Mouse (Mus musculus): ENCODE measurements around the gene Wnt8b. TPM values are rescaled to one million over a fixed set of nuclear protein-coding genes. Genes with fewer than 3 reads are reported as not detected.
"Not testable (repeated sequence)": the region's sequence is repeated elsewhere in the genome, so short reads cannot be mapped to it uniquely, and the experiment has no call there.

The Wnt8b gene
- polyA plus RNA-seq (2012; rRNA removed), result 0.05 and 0.22 TPM in 2 replicates

DNA sequence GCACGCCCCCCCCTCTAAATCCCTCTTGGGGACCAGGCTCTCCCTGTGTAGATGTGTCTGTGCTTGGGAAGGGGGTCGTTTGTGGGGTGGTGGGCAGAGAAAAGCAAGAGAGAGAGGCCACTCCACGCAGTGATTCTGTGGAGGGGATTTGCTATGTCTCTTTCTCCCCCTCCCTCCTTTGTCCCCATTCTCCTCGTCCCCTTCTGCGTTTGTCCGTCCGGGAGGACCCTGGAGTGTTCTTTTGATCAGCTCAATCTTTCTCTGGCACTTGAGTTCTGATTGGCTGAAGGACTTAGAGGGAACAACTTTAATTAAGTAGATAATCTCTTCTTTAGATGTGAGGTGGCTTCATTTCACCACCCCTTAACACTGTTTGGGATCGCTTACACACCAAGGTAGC, at the start of gene Wnt8b:
Gene Wnt8b (plus strand): TSS at position 345 of the 400 bp plus-strand sequence.
- no peak for DNase-seq (ENCODE audit: low read depth)

DNA sequence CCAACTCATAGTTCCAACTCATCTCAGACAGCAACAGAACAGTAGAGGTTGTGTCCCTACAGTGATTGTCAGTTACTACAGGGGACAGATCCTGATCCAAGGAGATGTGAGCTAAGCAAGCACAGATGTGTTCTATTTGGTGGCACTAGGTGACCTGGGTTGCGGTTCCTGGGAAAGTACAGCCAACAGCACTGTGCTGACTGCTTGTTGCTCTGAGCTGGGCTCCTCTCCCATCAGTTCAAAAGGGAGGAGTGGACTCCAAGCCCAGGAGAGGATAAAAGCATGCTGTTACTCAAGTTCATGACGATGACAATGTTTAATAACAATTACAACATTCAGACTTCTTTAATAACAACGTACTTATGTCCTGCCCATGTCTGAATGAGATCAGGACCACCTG, 47.5 kb upstream of the Wnt8b start:
- DNase-seq (ENCODE audit: low read depth), result no peak

DNA sequence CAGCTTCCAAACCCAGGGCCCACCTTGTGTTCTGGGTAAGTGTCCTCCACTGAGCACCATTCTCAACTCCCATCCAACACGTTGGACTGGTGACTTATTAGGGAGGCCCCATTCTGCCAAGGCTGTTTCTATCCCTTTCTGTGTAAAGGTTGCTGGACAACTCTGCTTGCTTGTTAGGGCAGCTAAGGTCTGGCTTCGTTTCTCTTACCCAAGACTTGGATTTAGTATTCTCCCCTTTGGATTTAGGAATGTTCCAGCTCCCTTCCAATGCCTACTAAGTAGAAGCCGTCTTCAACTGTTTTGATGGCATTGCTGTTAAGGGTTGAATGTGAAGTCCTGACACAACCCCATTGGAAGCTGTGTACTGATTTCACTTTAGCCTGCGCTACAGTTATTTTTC, 45.3 kb upstream of the Wnt8b start:
- no peak for DNase-seq (ENCODE audit: low read depth)

DNA sequence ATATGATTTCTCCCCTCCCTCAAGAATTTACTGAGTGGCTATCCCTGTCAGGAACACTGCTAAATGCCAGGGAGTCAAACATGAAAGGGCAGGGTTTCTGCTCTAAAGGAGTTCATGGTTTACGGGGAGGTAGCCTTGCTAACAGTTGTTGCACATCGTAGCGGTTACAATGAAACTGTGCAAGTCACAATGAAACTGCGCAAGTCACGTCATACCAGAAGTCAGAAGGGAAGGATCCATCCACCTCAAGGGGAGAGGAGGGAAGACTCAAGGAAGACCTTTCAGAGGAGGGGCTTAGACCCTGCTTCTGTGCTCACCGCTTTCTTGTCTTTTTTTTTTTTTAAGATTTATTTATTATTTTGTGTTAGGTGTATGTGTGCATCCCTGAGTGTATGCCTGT, 38.4 kb upstream of the Wnt8b start:
- no peak for DNase-seq (ENCODE audit: low read depth)

DNA sequence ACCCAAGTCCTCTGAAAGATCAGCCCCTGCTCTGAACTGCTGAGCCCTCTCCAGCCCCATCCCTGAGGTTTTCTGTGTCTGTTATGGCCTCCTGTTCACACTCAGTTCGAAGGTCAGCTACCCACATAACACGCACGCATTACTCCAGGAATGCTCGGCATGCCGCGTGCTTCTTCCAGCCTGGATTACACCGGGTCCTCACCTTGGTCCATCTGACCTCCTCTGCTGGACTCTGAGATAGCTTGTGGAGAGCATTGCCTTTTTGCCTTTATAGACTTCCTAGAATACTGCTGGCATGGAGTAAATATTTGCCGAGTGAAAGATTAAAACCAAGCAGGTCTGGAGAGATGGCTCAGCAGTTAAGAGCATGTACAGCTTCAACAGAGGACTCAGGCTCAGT, 37.9 kb upstream of the Wnt8b start:
- no peak for DNase-seq (ENCODE audit: low read depth)

DNA sequence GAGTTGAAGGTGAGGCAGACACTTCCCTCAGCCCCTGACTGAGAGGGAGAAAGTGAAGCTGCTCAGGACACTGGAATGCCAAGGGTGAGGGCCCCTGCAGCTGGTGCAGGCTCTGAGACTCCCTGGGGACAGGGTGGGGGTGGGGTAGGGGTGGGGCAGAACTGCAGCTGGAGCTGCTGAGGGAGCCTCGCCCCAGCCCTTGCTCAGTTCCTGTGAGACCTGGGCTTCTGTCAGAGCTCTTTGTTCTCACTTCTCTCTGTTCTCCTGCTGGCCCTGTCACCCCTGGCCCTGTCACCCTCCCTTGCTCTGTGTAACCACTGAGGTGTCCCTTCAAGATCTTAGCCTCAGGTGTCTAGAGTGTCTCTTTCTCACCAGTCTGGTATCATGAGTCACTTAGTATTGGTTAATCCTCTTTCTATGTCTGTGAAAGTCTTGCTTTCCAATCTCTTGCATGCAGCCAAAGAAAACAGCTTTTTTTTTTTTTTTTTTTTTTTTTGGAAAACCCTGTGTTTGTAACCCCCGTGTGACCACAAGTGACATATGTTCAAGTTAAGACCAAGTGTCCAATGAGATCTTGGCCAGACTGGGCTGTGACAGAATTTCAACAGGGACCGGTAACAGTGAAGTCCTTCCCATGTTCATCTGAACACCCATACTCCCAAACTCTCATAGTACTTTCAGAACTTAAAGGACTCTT, 35.8 kb upstream of the Wnt8b start:
- no peak for DNase-seq (ENCODE audit: low read depth)

DNA sequence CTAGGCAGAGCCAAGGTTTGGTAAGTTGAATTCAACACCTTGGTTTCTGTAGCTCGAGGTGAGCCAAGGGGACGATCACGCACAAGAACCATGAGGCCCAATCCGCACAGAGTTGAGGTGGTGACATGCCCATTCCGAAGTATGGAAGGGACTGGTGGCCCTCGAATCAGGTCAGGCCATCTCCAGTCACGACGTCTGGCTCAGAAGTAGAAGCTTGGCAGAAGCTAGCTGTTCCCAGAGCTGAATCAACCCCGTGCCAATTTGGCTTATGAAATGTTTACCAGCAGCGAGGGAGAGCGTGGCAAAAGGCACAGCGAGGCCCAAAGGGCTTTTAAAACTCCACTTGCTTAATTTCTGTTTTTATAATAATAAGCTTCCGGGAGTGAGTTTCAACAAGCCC, 34.6 kb upstream of the Wnt8b start:
- no peak for DNase-seq (ENCODE audit: low read depth)

DNA sequence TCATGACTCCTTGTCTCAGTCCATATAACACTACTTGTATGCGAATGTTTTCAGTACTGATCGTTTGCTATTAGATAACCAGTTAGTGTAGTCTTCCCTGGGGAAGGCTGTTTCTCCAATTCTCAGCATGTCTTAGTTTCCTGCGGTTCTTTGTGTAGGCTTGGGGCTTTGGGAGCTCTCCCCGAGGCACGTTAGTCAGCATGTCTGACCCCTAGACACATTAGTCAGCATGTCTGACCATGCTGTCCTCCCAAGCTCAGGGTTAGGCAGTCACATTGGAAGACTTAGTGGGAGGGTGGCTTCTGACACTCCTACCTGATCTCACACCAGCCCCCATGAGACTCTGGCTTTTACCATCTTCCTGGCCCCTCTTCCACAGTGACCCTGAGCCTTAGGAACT, 32.8 kb upstream of the Wnt8b start:
- no peak for DNase-seq (ENCODE audit: low read depth)

DNA sequence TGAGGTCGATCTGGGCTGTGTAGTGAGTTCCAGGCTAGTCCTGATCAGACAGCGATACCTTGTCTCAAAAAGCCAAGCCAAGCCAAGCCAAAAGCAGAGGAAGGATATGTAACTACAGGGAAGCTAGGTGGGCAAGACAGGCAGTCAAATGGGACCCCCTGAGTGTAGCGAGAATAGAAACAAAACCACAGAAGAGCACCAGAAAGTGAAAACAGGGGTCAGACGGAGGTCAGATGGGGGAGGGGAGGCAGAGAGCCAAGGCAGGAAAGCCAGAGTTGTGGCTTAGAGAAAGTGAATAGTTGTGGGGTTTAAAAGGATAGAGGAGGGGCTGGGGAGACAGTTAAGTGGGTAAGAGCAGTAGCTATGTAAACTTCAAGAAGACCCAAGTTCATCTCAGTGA, 31.8 kb upstream of the Wnt8b start:
- DNase-seq (ENCODE audit: low read depth), result no peak

DNA sequence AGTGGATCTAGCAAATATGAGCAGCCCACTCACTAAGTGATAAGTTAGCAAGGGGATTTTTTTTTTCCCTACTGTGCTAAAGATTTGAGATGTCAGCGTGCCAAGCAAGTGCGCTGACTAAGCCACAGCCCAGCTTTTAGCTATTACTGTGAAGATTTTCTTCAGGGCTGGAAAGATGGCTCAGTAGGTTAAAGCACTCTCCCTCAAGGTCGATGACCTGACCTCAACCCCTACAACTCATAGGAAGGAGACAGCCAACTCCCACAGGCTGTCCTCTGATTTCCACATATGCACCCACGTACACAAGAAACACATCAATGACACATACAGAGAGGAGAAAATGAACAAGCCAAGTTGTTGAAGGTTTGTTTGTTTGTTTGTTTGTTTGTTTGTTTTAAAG, 31.1 kb upstream of the Wnt8b start:
- DNase-seq (ENCODE audit: low read depth), result no peak

DNA sequence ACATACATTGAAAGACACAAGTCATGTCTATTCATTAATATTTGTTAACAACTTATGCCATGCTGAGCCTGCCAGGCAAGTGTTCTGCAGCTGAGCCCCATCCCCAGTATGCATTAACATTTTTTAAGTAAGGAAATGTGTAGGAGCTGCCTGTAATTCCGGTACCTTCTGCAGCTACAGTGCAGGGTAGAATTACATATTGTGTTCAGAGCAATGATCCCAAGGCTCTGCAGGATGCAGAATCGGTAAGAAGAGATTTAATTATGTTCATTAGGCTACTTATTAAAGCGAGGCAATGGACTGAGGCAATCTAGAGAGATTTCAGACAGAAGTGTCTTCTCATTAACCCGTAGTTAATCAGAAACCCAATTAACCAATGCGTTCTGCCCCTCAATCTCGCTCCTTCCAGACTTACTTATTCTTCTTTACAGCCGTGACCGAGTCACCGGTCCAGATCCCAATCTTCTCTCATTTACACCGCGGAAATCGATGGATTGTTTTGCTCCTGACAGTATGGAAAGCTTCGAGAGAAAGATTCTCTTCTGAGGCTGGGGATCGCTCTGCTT, 27.2 kb upstream of the Wnt8b start:
- DNase-seq (ENCODE audit: low read depth), result not testable (repeated sequence)

DNA sequence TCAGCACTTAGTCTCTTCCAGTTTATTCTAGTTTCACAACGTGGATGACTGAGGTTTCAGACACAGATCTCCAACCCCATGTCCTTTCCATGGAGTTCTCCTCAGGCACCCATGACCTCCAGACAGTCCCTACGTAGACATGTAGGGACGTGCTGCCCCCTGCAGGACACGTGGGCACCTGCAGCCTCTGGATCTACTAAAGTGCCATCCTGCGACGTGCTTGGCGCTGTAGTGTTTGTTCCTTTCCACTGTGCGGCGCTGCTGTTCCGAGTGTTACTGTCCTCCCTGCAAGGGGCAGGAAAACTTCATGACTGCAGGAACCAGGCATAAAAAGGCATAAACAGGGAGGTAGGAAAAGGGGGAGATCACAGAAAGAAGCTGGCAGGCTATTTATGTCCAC, 19.1 kb upstream of the Wnt8b start:
- no peak for DNase-seq (ENCODE audit: low read depth)

DNA sequence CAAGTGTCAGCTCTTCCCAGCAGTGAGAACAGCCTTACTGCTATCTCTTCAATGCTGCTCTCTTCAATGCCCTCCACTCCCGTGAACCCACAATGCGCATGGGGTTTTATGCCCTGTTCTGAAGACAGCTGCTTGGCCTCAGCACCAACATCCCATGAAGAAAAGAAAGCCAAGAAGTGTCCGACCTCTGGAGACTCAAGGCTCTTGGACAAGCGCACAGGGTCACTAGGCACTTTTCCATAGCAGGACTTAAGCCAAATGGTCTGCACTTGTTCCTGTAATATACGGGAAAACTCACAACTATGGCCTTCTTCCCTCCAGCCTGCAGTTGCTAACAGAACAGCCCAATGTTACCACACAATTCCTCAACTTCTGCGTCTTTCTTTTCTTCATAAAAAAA, 18.0 kb upstream of the Wnt8b start:
- DNase-seq (ENCODE audit: low read depth), result no peak

DNA sequence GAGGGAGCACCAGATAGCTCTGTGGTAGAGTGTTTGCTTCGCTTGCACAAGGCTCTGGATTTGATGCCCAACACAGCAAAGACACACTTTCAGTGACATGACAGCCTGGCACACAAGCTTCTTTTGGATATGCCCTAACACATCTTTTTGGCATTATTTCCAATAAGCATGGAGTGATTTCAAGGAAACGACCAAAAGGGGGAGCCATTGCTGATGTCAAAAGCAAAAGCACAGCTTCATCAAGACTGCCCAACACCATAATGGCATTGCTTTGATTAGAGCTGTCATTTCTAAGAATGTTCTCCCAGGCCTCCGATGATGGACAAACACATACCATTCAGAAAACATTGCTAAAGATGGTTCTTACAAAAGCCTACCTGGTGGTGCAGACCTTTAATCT, 16.7 kb upstream of the Wnt8b start:
- DNase-seq (ENCODE audit: low read depth), result no peak

DNA sequence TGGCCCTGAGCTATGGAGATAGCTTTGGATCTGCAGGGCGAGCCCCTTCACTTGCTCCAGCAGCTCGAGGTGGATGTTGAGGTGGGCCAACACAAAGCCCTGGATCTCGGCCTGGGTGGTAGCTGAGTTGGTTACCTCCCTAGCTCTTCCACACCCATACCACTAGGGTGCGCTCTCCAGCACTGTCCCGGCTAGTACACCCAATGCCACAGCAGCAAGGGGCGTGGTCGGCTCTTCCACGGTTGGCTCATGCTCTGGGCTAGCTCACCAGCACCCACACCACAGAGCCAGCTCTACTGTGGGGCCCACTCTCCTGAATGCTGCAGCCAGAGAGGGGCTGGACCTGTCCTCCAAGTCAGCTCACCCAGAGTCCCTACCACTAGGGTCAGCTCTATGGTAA, 6.0 kb upstream of the Wnt8b start:
- no peak for DNase-seq (ENCODE audit: low read depth)

DNA sequence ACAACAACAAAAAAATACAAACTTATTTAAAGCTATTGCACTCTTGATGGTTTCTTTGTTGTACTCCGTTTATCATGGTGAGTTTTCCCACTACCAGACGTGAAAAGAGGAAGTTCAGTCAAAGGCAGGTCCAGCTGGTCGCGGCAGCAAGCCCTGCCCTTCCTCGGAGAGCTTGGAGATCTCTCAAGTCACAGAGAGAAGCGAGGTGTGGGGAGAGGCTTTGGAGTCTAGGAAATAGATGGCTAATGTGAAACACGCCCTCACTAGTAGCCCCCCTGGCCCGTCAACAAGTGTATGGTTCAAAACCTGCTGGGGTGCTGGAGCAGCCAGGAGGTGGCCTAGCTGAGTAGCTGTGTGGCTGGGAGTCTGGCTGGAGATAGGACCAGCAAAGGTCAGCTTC, 3.2 kb downstream of the Wnt8b start:
- DNase-seq (ENCODE audit: low read depth), result no peak

DNA sequence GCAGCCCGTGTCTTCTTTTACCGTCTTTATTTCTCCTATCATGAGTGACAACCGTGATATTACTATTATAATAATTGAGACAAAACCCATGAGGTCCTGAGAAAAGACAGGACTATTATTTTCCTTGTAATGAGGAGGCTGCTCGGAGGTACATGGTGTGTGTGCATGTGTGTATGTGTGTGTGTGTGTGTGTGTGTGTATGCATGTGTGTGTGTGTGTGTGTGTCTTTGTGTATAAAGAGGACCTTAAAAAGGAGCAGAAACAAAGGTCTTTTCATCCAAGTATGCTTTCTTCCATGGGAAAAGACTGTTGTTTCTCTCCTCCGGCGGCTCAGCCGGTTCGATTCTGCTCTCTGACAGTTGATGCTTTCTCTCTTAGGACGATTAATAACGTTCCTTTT, 3.7 kb downstream of the Wnt8b start:
- DNase-seq (ENCODE audit: low read depth), result no peak

DNA sequence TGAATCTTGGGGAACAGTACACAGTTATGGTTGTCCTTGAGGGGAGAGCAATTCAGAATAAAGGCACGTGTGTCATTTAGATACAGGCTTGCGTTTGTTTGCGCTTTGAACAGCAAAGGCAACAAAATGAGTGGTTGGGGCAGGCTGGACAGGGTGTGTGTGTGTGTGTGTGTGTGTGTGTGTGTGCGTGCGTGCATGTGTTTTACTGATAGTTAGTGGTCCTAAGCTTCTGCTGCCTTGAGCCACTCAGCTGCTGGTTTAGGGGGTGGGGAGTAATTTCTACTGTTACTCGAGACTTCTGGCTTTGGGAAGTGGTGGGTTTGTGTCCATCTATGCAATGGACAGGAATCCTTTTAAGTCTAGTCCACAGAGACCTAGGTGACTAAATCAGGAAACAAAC, 5.7 kb downstream of the Wnt8b start:
- no peak for DNase-seq (ENCODE audit: low read depth)

DNA sequence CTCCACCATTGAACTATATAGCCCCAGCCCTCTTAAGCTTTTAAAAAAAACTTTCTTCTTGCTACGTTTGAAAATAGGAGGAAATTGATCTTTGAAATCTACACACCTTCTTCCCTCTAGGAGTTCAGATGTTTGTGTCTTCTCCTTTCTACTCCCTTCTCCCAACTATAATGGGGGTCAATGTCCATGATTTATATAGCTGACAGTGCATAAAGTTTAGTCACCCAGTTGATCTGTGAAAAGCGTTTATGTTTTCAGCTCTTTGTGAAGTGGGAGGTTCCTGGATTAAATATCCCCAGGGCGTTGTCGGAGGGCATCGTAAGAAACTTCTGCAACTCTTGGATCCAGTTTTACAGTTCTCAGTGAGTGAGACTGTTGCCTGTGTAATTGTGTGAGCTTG, 7.0 kb downstream of the Wnt8b start:
- DNase-seq (ENCODE audit: low read depth), result no peak

DNA sequence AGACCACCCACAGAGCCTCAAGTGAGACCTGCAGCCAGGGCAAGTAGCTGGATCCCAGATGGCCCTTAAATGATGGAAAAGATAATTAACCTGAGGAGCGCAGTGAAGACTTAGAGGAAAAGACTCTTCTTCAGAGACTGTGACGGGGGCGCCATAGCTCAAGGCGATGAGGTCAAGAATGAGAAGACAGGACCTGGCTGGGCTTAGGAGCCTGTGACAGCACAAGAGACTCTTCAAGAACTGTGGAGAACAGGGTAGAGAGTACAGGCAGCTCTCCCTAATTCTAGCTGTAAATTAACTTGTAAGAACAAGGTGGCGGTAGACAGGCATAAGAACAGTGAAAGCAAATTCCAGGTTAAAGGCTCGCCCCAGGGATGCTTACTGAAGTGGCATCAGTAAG, 8.7 kb downstream of the Wnt8b start:
- DNase-seq (ENCODE audit: low read depth), result no peak

DNA sequence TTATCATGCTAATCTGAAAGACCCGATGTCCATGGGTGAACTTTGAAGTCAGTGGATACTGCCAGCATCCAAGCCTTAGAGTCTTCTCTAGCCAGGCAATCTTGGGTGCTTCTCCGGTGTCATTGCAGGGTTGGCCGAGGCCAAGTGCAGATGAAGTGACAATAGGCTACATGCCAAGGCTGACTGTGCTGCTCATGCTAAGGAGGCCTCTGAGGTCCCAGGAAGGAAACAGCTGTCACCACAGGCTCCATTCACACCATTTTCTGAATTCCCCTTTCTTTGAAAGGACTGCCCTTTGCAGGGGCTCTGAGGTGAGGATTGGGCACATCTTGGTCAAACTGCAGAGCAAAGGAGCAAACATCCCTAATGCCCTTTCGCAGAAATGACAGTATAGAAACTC, 9.5 kb downstream of the Wnt8b start:
- DNase-seq (ENCODE audit: low read depth), result no peak

DNA sequence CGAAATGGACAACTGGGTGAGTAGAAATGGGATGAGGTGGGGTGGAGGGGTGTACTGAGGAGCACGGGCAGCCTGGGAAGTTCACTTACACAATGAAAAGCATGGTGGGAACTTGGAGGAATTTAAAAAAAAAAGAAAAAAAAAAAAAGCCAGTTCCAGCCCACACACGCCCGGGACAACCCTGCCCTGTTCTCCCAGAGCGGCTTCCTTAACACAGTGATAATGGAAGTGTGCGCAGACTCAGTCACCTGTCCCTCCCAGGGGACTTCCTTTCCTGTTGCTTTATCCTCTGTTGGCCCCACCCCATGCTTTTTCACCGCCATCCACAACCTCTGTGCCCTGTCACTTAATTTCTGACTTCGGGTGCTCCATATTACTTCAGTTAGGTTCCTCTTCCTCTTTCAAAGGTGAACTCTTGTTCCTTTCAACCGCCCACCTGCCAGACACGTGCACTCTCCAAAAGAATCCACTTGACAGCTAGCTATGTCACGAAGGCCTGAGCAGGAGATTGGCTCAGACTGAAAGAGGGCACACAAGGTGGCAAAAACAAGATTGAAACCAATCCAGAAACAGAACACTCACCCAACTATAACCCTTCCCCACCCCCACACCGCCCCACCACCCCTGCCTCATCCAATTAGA, 17.4 kb downstream of the Wnt8b start:
- no peak for DNase-seq (ENCODE audit: low read depth)

DNA sequence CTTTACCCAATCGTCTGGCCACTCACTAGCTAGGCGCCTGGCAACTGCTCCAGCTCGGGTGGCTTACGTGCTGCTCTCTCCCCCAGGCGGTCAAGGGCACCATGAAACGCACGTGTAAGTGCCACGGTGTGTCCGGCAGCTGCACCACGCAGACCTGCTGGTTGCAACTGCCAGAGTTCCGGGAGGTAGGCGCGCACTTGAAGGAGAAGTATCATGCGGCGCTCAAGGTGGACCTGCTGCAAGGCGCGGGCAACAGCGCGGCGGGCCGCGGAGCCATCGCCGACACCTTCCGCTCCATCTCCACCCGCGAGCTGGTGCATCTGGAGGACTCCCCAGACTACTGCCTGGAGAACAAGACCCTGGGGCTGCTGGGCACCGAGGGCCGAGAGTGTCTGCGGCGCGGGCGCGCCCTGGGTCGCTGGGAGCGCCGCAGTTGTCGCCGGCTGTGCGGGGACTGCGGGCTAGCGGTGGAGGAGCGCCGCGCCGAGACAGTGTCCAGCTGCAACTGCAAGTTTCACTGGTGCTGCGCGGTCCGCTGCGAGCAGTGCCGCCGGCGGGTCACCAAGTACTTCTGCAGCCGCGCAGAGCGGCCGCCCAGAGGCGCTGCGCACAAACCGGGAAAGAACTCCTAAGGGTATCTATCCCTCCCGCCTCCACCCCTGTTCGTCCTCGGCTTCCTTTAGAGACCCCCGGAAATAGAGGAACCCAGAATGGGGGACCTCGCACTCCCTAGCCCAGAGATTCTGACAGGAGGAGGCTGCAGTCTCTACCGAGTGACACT, 18.4 kb downstream of the Wnt8b start:
- no peak for DNase-seq (ENCODE audit: low read depth)
